Mouse (Mus musculus): ENCODE results near the gene Olfr576.

DNA sequence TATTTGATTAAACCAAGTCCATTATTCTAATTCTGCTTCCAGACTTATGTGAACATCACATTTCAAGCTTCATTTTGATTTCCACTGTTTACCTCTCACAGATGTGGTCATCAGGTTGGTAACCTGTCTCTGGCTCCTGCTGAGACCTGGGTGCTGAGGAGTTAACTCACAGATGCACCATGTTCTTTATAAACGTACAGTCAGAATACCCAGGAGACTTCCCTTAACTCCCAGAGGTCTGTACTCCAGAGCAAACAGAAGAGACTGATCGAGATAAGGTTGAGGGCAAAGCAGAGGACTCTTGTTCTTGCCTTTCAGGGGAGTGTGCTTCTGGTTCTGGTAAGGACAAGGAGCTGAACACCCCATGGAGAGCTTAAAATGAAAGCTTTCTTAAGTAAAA lies at the start of gene Olfr576:
- TF ChIP-seq MYOD1 (IDR thresholded peaks at IDR 0.05; ENCODE audit: control insufficient read depth in 1 of 3, insufficient read length in 2 of 3, low read depth in 2 of 3) (no peak), POLR2AphosphoS2 (IDR thresholded peaks at IDR 0.05; ENCODE audit: insufficient read length, low read depth) (no peak), MAX (IDR thresholded peaks at IDR 0.05; ENCODE audit: low read depth) (no peak), POLR2A (IDR thresholded peaks at IDR 0.05; ENCODE audit: insufficient read length, low read depth) (no peak), SRF (IDR thresholded peaks at IDR 0.05; ENCODE audit: control insufficient read depth, insufficient read length, low read depth) (no peak), E2F4 (IDR thresholded peaks at IDR 0.05; ENCODE audit: insufficient read depth) (no peak), CEBPB (IDR thresholded peaks at IDR 0.05; ENCODE audit: insufficient read depth, poor library complexity, severe bottlenecking) (no peak), REST (IDR thresholded peaks at IDR 0.05; ENCODE audit: insufficient read depth, insufficient read length) (no peak)
